Mouse (Mus musculus): ENCODE data around the gene Cep57.
A peak's percentile ranks its signal among the peaks of the same experiment; 100 is the strongest.

Gene Cep57

GRCm38 (mm10) chr9:13826832-13827405, at the start of gene Cep57:
Gene Cep57, minus strand, starts transcription at chr9:13827107.
- peak; percentile 96 for DNase-seq

- DNase-seq = no peak
Observed at GRCm38 (mm10) chr9:13875340-13875739, 48.4 kb upstream of the Cep57 start.

- DNase-seq = no peak
Observed at GRCm38 (mm10) chr9:13874359-13874758, 47.5 kb upstream of the Cep57 start.

- DNase-seq = no peak
Observed at GRCm38 (mm10) chr9:13871631-13872030, 44.7 kb upstream of the Cep57 start.

GRCm38 (mm10) chr9:13867646-13868045, 40.7 kb upstream of the Cep57 start:
- DNase-seq = no peak

- DNase-seq = no peak
Observed at GRCm38 (mm10) chr9:13856777-13857176, 29.9 kb upstream of the Cep57 start.

- DNase-seq = no peak
Observed at GRCm38 (mm10) chr9:13856247-13856646, 29.3 kb upstream of the Cep57 start.

GRCm38 (mm10) chr9:13853876-13854275, 27.0 kb upstream of the Cep57 start:
- no peak for DNase-seq

GRCm38 (mm10) chr9:13848481-13849480, 21.9 kb upstream of the Cep57 start:
- DNase-seq = no peak

- DNase-seq = no peak
Observed at GRCm38 (mm10) chr9:13847591-13847990, 20.7 kb upstream of the Cep57 start.

- DNase-seq = no peak
Observed at GRCm38 (mm10) chr9:13836726-13837125, 9.8 kb upstream of the Cep57 start.

- no peak for DNase-seq
Observed at GRCm38 (mm10) chr9:13835256-13835655, 8.3 kb upstream of the Cep57 start.

GRCm38 (mm10) chr9:13828087-13828441, 1.2 kb upstream of the Cep57 start:
- DNase-seq = no peak

- DNase-seq = peak; percentile 100
Observed at GRCm38 (mm10) chr9:13827406-13828086, 639 bp upstream of the Cep57 start, which contains the start of gene Fam76b. Gene Fam76b, plus strand, starts transcription at chr9:13827716.

- no peak for DNase-seq
Observed at GRCm38 (mm10) chr9:13826391-13826805, 509 bp downstream of the Cep57 start.

- no peak for DNase-seq
Observed at GRCm38 (mm10) chr9:13825896-13826295, 1.0 kb downstream of the Cep57 start.

- no peak for DNase-seq
Observed at GRCm38 (mm10) chr9:13820774-13821173, 6.1 kb downstream of the Cep57 start.

GRCm38 (mm10) chr9:13818369-13818768, 8.5 kb downstream of the Cep57 start:
- DNase-seq = no peak

GRCm38 (mm10) chr9:13809937-13810336, 17.0 kb downstream of the Cep57 start:
- no peak for DNase-seq

- no peak for DNase-seq
Observed at GRCm38 (mm10) chr9:13807657-13808056, 19.2 kb downstream of the Cep57 start.

GRCm38 (mm10) chr9:13806854-13807253, 20.1 kb downstream of the Cep57 start:
- no peak for DNase-seq

GRCm38 (mm10) chr9:13804480-13804879, 22.4 kb downstream of the Cep57 start:
- no peak for DNase-seq

GRCm38 (mm10) chr9:13794756-13795155, 32.2 kb downstream of the Cep57 start:
- DNase-seq = no peak

- DNase-seq = no peak
Observed at GRCm38 (mm10) chr9:13794302-13794701, 32.6 kb downstream of the Cep57 start.
